Mouse (Mus musculus): ENCODE measurements around the gene A430033K04Rik. TPM values are rescaled to one million over a fixed set of nuclear protein-coding genes. Genes with fewer than 3 reads are reported as not detected.

A430033K04Rik gene
- polyA plus RNA-seq (2014; fragmentation: Nextera tagmentation; extraction: Ambion mirVana): 7.4 and 8.7 TPM in 2 replicates

GRCm38 (mm10) chr5:138622645-138623477, at the start of gene A430033K04Rik:
A430033K04Rik (plus strand) TSS chr5:138622859.
- no peaks in the 10 kb centered on the region; the same call in 1 of the 2 replicates for H3K9me3 ChIP-seq (replicated peaks; ENCODE audit: control insufficient read depth, low read length)
- H3K4me1 ChIP-seq (ENCODE audit: control insufficient read depth, insufficient read depth, low read length): peaks cover 9% of the 10 kb centered on the region
- peak within 1 kb of the TSS; percentile 90 for H3K9ac ChIP-seq (ENCODE audit: low read depth, low read length)
- H3K36me3 ChIP-seq (ENCODE audit: control insufficient read depth, insufficient read depth, low read length): peaks cover 2% of the 10 kb centered on the region; the same call in 1 of the 2 replicates
- peak within 1 kb of the TSS; percentile 83 for H3K4me2 ChIP-seq
- peak within 1 kb of the TSS; percentile 86 for H3K4me3 ChIP-seq (ENCODE audit: low read depth, low read length)
- WGBS (ENCODE audit: insufficient replicate concordance): 1% methylated on average over 30 of the region's 30 CpGs
- H3K27me3 ChIP-seq (ENCODE audit: control insufficient read depth, insufficient read depth, low read length): no peaks in the 10 kb centered on the region
- peak; percentile 92 for ATAC-seq (replicated peaks; ENCODE audit: insufficient number of reproducible peaks, low FRiP score, low TSS enrichment)
- peak within 1 kb of the TSS; percentile 84 for H3K27ac ChIP-seq (ENCODE audit: low read depth, low read length)

GRCm38 (mm10) chr5:138587396-138587795, 35.3 kb upstream of the A430033K04Rik start:
- H3K36me3 ChIP-seq (ENCODE audit: control insufficient read depth, insufficient read depth, low read length): no peaks in the 10 kb centered on the region
- H3K27ac ChIP-seq (ENCODE audit: low read depth, low read length): no peak overlapping the region
- ATAC-seq (replicated peaks; ENCODE audit: insufficient number of reproducible peaks, low FRiP score, low TSS enrichment): no peak
- WGBS (ENCODE audit: insufficient replicate concordance): 84% methylated on average over 6 of the region's 6 CpGs
- H3K4me2 ChIP-seq: no peak overlapping the region
- H3K4me3 ChIP-seq (ENCODE audit: low read depth, low read length): no peak overlapping the region
- peaks cover 4% of the 10 kb centered on the region; the same call in 1 of the 2 replicates for H3K9me3 ChIP-seq (replicated peaks; ENCODE audit: control insufficient read depth, low read length)
- H3K9ac ChIP-seq (ENCODE audit: low read depth, low read length): no peak overlapping the region
- no peaks in the 10 kb centered on the region for H3K27me3 ChIP-seq (ENCODE audit: control insufficient read depth, insufficient read depth, low read length)
- H3K4me1 ChIP-seq (ENCODE audit: control insufficient read depth, insufficient read depth, low read length): no peaks in the 10 kb centered on the region

GRCm38 (mm10) chr5:138618353-138618752, 4.3 kb upstream of the A430033K04Rik start:
- Histone ChIP-seq H3K36me3 (ENCODE audit: control insufficient read depth, insufficient read depth, low read length) (peaks cover 42% of the 10 kb centered on the region), H3K4me2 (peak overlapping the region; percentile 57), H3K9ac (ENCODE audit: low read depth, low read length) (no peak overlapping the region), H3K9me3 (replicated peaks; ENCODE audit: control insufficient read depth, low read length) (peaks cover 5% of the 10 kb centered on the region), H3K4me3 (ENCODE audit: low read depth, low read length) (peak overlapping the region; percentile 86), H3K27me3 (ENCODE audit: control insufficient read depth, insufficient read depth, low read length) (no peaks in the 10 kb centered on the region), H3K27ac (ENCODE audit: low read depth, low read length) (no peak overlapping the region), H3K4me1 (ENCODE audit: control insufficient read depth, insufficient read depth, low read length) (no peaks in the 10 kb centered on the region)
- WGBS (ENCODE audit: insufficient replicate concordance): 90% methylated on average over 1 of the region's 1 CpGs
- ATAC-seq (replicated peaks; ENCODE audit: insufficient number of reproducible peaks, low FRiP score, low TSS enrichment): no peak

GRCm38 (mm10) chr5:138619211-138620128, 3.2 kb upstream of the A430033K04Rik start, which contains the start of gene Zfp68:
Zfp68 (minus strand) TSS chr5:138619761.
- no peaks in the 10 kb centered on the region for H3K27me3 ChIP-seq (ENCODE audit: control insufficient read depth, insufficient read depth, low read length)
- H3K4me2 ChIP-seq: peak within 1 kb of the TSS; percentile 57
- peaks cover 9% of the 10 kb centered on the region for H3K4me1 ChIP-seq (ENCODE audit: control insufficient read depth, insufficient read depth, low read length)
- H3K36me3 ChIP-seq (ENCODE audit: control insufficient read depth, insufficient read depth, low read length): peaks cover 30% of the 10 kb centered on the region
- peak within 1 kb of the TSS; percentile 99 for H3K9ac ChIP-seq (ENCODE audit: low read depth, low read length)
- peak within 1 kb of the TSS; percentile 86 for H3K4me3 ChIP-seq (ENCODE audit: low read depth, low read length)
- WGBS (ENCODE audit: insufficient replicate concordance): under 1% methylated on average over 43 of the region's 43 CpGs
- H3K9me3 ChIP-seq (replicated peaks; ENCODE audit: control insufficient read depth, low read length): peaks cover 5% of the 10 kb centered on the region
- ATAC-seq (replicated peaks; ENCODE audit: insufficient number of reproducible peaks, low FRiP score, low TSS enrichment): peak; percentile 96
- H3K27ac ChIP-seq (ENCODE audit: low read depth, low read length): peak within 1 kb of the TSS; percentile 97

GRCm38 (mm10) chr5:138620836-138621235, 1.8 kb upstream of the A430033K04Rik start:
- no peak overlapping the region for H3K4me2 ChIP-seq
- no peak overlapping the region for H3K4me3 ChIP-seq (ENCODE audit: low read depth, low read length)
- WGBS (ENCODE audit: insufficient replicate concordance): 84% methylated on average over 5 of the region's 5 CpGs
- H3K9ac ChIP-seq (ENCODE audit: low read depth, low read length): no peak overlapping the region
- no peak overlapping the region for H3K27ac ChIP-seq (ENCODE audit: low read depth, low read length)
- H3K36me3 ChIP-seq (ENCODE audit: control insufficient read depth, insufficient read depth, low read length): peaks cover 18% of the 10 kb centered on the region
- H3K27me3 ChIP-seq (ENCODE audit: control insufficient read depth, insufficient read depth, low read length): no peaks in the 10 kb centered on the region
- peaks cover 9% of the 10 kb centered on the region for H3K4me1 ChIP-seq (ENCODE audit: control insufficient read depth, insufficient read depth, low read length)
- ATAC-seq (replicated peaks; ENCODE audit: insufficient number of reproducible peaks, low FRiP score, low TSS enrichment): no peak
- peaks cover 5% of the 10 kb centered on the region for H3K9me3 ChIP-seq (replicated peaks; ENCODE audit: control insufficient read depth, low read length)

GRCm38 (mm10) chr5:138623478-138623875, 818 bp downstream of the A430033K04Rik start:
- WGBS (ENCODE audit: insufficient replicate concordance): 21% methylated on average over 3 of the region's 3 CpGs
- peak overlapping the region; percentile 83 for H3K4me2 ChIP-seq
- peak overlapping the region; percentile 84; the same call in 1 of the 2 replicates for H3K27ac ChIP-seq (ENCODE audit: low read depth, low read length)
- H3K4me3 ChIP-seq (ENCODE audit: low read depth, low read length): peak overlapping the region; percentile 86
- peaks cover 9% of the 10 kb centered on the region for H3K4me1 ChIP-seq (ENCODE audit: control insufficient read depth, insufficient read depth, low read length)
- no peaks in the 10 kb centered on the region for H3K27me3 ChIP-seq (ENCODE audit: control insufficient read depth, insufficient read depth, low read length)
- H3K9me3 ChIP-seq (replicated peaks; ENCODE audit: control insufficient read depth, low read length): no peaks in the 10 kb centered on the region
- H3K36me3 ChIP-seq (ENCODE audit: control insufficient read depth, insufficient read depth, low read length): no peaks in the 10 kb centered on the region
- ATAC-seq (replicated peaks; ENCODE audit: insufficient number of reproducible peaks, low FRiP score, low TSS enrichment): no peak
- H3K9ac ChIP-seq (ENCODE audit: low read depth, low read length): peak overlapping the region; percentile 90

- Histone ChIP-seq H3K4me1 (ENCODE audit: control insufficient read depth, insufficient read depth, low read length) (no peaks in the 10 kb centered on the region), H3K27me3 (ENCODE audit: control insufficient read depth, insufficient read depth, low read length) (no peaks in the 10 kb centered on the region), H3K9me3 (replicated peaks; ENCODE audit: control insufficient read depth, low read length) (no peaks in the 10 kb centered on the region), H3K9ac (ENCODE audit: low read depth, low read length) (no peak overlapping the region), H3K27ac (ENCODE audit: low read depth, low read length) (no peak overlapping the region), H3K4me3 (ENCODE audit: low read depth, low read length) (no peak overlapping the region), H3K36me3 (ENCODE audit: control insufficient read depth, insufficient read depth, low read length) (0 out of 2 replicates have a peak, but pooled peaks cover 12% of the 10 kb centered on the region), H3K4me2 (no peak overlapping the region)
- ATAC-seq (replicated peaks; ENCODE audit: insufficient number of reproducible peaks, low FRiP score, low TSS enrichment): no peak
- 90% methylated on average over 2 of the region's 2 CpGs for WGBS (ENCODE audit: insufficient replicate concordance)
Observed at GRCm38 (mm10) chr5:138636486-138636885, 13.8 kb downstream of the A430033K04Rik start.

GRCm38 (mm10) chr5:138641081-138641480, 18.4 kb downstream of the A430033K04Rik start:
- no peak overlapping the region for H3K4me2 ChIP-seq
- no peak overlapping the region for H3K9ac ChIP-seq (ENCODE audit: low read depth, low read length)
- H3K27me3 ChIP-seq (ENCODE audit: control insufficient read depth, insufficient read depth, low read length): no peaks in the 10 kb centered on the region
- H3K4me3 ChIP-seq (ENCODE audit: low read depth, low read length): no peak overlapping the region
- no peak overlapping the region for H3K27ac ChIP-seq (ENCODE audit: low read depth, low read length)
- 87% methylated on average over 3 of the region's 3 CpGs for WGBS (ENCODE audit: insufficient replicate concordance)
- no peak for ATAC-seq (replicated peaks; ENCODE audit: insufficient number of reproducible peaks, low FRiP score, low TSS enrichment)
- peaks cover 12% of the 10 kb centered on the region; the same call in 1 of the 2 replicates for H3K36me3 ChIP-seq (ENCODE audit: control insufficient read depth, insufficient read depth, low read length)
- no peaks in the 10 kb centered on the region for H3K4me1 ChIP-seq (ENCODE audit: control insufficient read depth, insufficient read depth, low read length)
- H3K9me3 ChIP-seq (replicated peaks; ENCODE audit: control insufficient read depth, low read length): no peaks in the 10 kb centered on the region
